In the genomic region with DNA sequence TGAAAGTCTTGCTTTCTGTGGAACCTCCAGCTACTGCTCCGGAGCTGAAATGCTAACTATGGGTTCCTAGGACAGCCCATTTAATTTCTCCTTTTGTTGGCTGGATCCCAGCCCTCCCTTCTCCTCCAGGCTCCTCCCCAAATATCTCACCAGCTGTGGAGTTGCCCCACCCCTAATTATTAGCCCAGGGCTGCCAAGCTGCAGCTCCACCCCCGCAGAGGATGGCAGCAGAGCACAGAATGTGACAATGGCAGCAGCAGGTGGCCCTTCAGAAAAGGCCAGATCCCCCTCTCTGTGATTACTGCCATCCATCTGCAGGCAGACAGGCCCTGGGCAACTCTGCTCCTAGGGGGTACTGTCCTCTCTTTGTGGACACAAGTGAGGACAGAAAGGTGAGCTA, we compare ENCODE assay signal across 8 mouse cellular contexts.
DNase-seq lines count a peak whose midpoint lies in the region; ATAC-seq and TF ChIP-seq lines count a peak whose summit lies in the region.

No protein-coding gene starts in this region.

- peaks cover 15% of the 10 kb centered on the region for H3K4me1 ChIP-seq in kidney, embryonic 16.5 days (ENCODE audit: insufficient read depth, low read length)
- H3K4me1 ChIP-seq in embryonic facial prominence, embryonic 15.5 days, result peaks cover 7% of the 10 kb centered on the region
- H3K4me1 ChIP-seq in midbrain, postnatal 0 days (ENCODE audit: insufficient read depth, low read length), result peaks cover 2% of the 10 kb centered on the region; the same call in 1 of the 2 replicates

- TF ChIP-seq CTCF in midbrain, postnatal 0 days (IDR thresholded peaks at IDR 0.05), result no peak

- no peak for DNase-seq in kidney, adult 18-20 months
- peak; percentile 89 for DNase-seq in brain, adult 2 months (ENCODE audit: low read depth, low spot score)
- DNase-seq in layer of hippocampus, adult 8-10 months (ENCODE audit: low spot score in 2 of 2), result peak; percentile 41 to 42
- peak; percentile 32 for DNase-seq in midbrain, postnatal 0 days (ENCODE audit: low spot score)
- no peak for DNase-seq in B cell, adult 2 months
- no peak for DNase-seq in thymus, postnatal 10 days (ENCODE audit: low spot score in 2 of 2)

- no peaks in the 10 kb centered on the region for H3K36me3 ChIP-seq in kidney, embryonic 16.5 days (ENCODE audit: insufficient read depth, low read length)
- no peaks in the 10 kb centered on the region for H3K36me3 ChIP-seq in embryonic facial prominence, embryonic 15.5 days
- no peaks in the 10 kb centered on the region for H3K36me3 ChIP-seq in midbrain, postnatal 0 days (ENCODE audit: insufficient read depth, low read length)

- H3K27me3 ChIP-seq in kidney, embryonic 16.5 days (ENCODE audit: insufficient read depth, low read length), result no peaks in the 10 kb centered on the region
- H3K27me3 ChIP-seq in embryonic facial prominence, embryonic 15.5 days, result no peaks in the 10 kb centered on the region
- no peaks in the 10 kb centered on the region for H3K27me3 ChIP-seq in midbrain, postnatal 0 days (ENCODE audit: insufficient read depth, low read length)

- H3K4me2 ChIP-seq in kidney, embryonic 16.5 days (replicated peaks; ENCODE audit: low read depth, low read length), result no peak overlapping the region
- no peak overlapping the region for H3K4me2 ChIP-seq in embryonic facial prominence, embryonic 15.5 days (replicated peaks)
- no peak overlapping the region for H3K4me2 ChIP-seq in midbrain, postnatal 0 days (ENCODE audit: low read depth, low read length, poor library complexity, severe bottlenecking)

- H3K9me3 ChIP-seq in kidney, embryonic 16.5 days (ENCODE audit: low read length), result no peaks in the 10 kb centered on the region
- H3K9me3 ChIP-seq in embryonic facial prominence, embryonic 15.5 days (replicated peaks), result no peaks in the 10 kb centered on the region
- no peaks in the 10 kb centered on the region for H3K9me3 ChIP-seq in midbrain, postnatal 0 days (ENCODE audit: low read length)

- H3K9ac ChIP-seq in kidney, embryonic 16.5 days (replicated peaks; ENCODE audit: low read length), result no peak overlapping the region
- no peak overlapping the region for H3K9ac ChIP-seq in embryonic facial prominence, embryonic 15.5 days
- no peak overlapping the region for H3K9ac ChIP-seq in midbrain, postnatal 0 days (replicated peaks; ENCODE audit: low read length, poor library complexity, severe bottlenecking)

- ATAC-seq in kidney, embryonic 16.5 days (ENCODE audit: low FRiP score, low TSS enrichment), result peak; percentile 34; the same call in 1 of the 2 replicates
- peak; percentile 30; the same call in 1 of the 2 replicates for ATAC-seq in embryonic facial prominence, embryonic 15.5 days (ENCODE audit: insufficient number of reproducible peaks, low FRiP score, low TSS enrichment, low read depth)
- ATAC-seq in midbrain, postnatal 0 days (ENCODE audit: low FRiP score), result no peak

- 23% methylated on average over 2 of the region's 2 CpGs for WGBS in kidney, embryonic 16.5 days
- WGBS in embryonic facial prominence, embryonic 15.5 days, result 22% methylated on average over 2 of the region's 2 CpGs
- WGBS in midbrain, postnatal 0 days, result 17% methylated on average over 2 of the region's 2 CpGs

- no peak overlapping the region for H3K27ac ChIP-seq in kidney, embryonic 16.5 days (ENCODE audit: low read length)
- no peak overlapping the region for H3K27ac ChIP-seq in embryonic facial prominence, embryonic 15.5 days (replicated peaks)
- H3K27ac ChIP-seq in midbrain, postnatal 0 days (ENCODE audit: low read depth, low read length), result no peak overlapping the region

- H3K4me3 ChIP-seq in kidney, embryonic 16.5 days (ENCODE audit: low read length), result no peak overlapping the region
- H3K4me3 ChIP-seq in embryonic facial prominence, embryonic 15.5 days (replicated peaks), result no peak overlapping the region
- H3K4me3 ChIP-seq in midbrain, postnatal 0 days (ENCODE audit: low read depth, low read length), result no peak overlapping the region

Comparison
In these comparisons a context has a peak if more than half of its experiments do, and no peak if none do; other contexts are left out.
1. DNase-seq: peak in brain, adult 2 months (single experiment), layer of hippocampus, adult 8-10 months (2 of 2) and midbrain, postnatal 0 days (single experiment); none in kidney, adult 18-20 months (single experiment), B cell, adult 2 months (0 of 2) and thymus, postnatal 10 days (0 of 2).